ENCODE assay signal across 19 mouse cellular contexts in genomic region chr17:5232180-5232579, GRCm38 (mm10).
DNase-seq lines count a peak whose midpoint lies in the region; ATAC-seq and TF ChIP-seq lines count a peak whose summit lies in the region.
"Had no signal": no experiment of that assay in that cellular context is flagged by ENCODE, and none has a peak within 500 bp of the region (broad histone marks: within the 10 kb centered on the region; RNA-seq: fewer than 3 reads in every experiment).

No protein-coding gene starts in this region.

- TF ChIP-seq CTCF in bone marrow macrophage, adult 2 months (IDR thresholded peaks at IDR 0.05; ENCODE audit: low read depth, low read length) = no peak

- no peak overlapping the region for H3K4me2 ChIP-seq in liver, embryonic 15.5 days
- H3K4me2 ChIP-seq in limb, embryonic 11.5 days (ENCODE audit: low read depth, severe bottlenecking) = no peak overlapping the region
- H3K4me2 ChIP-seq: heart, embryonic 13.5 days had no signal

- no peak overlapping the region for H3K9ac ChIP-seq in liver, embryonic 15.5 days
- H3K9ac ChIP-seq in limb, embryonic 11.5 days (ENCODE audit: low read length) = no peak overlapping the region
- H3K9ac ChIP-seq: heart, embryonic 13.5 days had no signal

- no peak for TF ChIP-seq POLR2A in bone marrow macrophage, adult 2 months (IDR thresholded peaks at IDR 0.05; ENCODE audit: borderline replicate concordance, low read depth, low read length)

- ATAC-seq in liver, embryonic 15.5 days (ENCODE audit: insufficient read depth) = peak; percentile 34; the same call in 1 of the 2 replicates
- no peak for ATAC-seq in limb, embryonic 11.5 days (ENCODE audit: insufficient number of reproducible peaks, low FRiP score, low TSS enrichment, low read depth)
- ATAC-seq: activated CD4-positive, CD25-positive, alpha-beta regulatory T cell, adult 4 months; forebrain, embryonic 14.5 days; Patski had no signal

- no peaks in the 10 kb centered on the region for H3K27me3 ChIP-seq in liver, embryonic 15.5 days
- no peaks in the 10 kb centered on the region for H3K27me3 ChIP-seq in limb, embryonic 11.5 days (ENCODE audit: control insufficient read depth, insufficient read depth, low read length)
- H3K27me3 ChIP-seq: CH12.LX; heart, embryonic 13.5 days; Patski had no signal

- no peaks in the 10 kb centered on the region for H3K9me3 ChIP-seq in liver, embryonic 15.5 days (replicated peaks)
- H3K9me3 ChIP-seq in limb, embryonic 11.5 days (ENCODE audit: control insufficient read depth, low read length) = no peaks in the 10 kb centered on the region
- H3K9me3 ChIP-seq: embryonic facial prominence, embryonic 10.5 days; heart, embryonic 13.5 days had no signal

- no peak for DNase-seq in liver
- DNase-seq in limb, embryonic 11.5 days (ENCODE audit: low spot score) = no peak
- DNase-seq in kidney, postnatal 14 days = no peak
- DNase-seq in layer of hippocampus, adult 9-11 months = no peak
- DNase-seq: adrenal gland, postnatal 14 days; cerebellum, adult 2 months; cerebellum, postnatal 10 days; gastrocnemius, adult 2 months; gastrocnemius, postnatal 25 days; heart, postnatal 36 days had no signal

- 24% methylated on average over 2 of the region's 2 CpGs for WGBS in liver, embryonic 15.5 days (ENCODE audit: insufficient replicate concordance)
- WGBS in limb, embryonic 11.5 days = 47% methylated on average over 2 of the region's 2 CpGs
- WGBS in macrophage (ENCODE audit: missing documents) = 10% methylated on average over 2 of the region's 2 CpGs

- H3K36me3 ChIP-seq in liver, embryonic 15.5 days (replicated peaks) = no peaks in the 10 kb centered on the region
- H3K36me3 ChIP-seq in limb, embryonic 11.5 days (ENCODE audit: control insufficient read depth, insufficient read depth, low read length) = no peaks in the 10 kb centered on the region
- H3K36me3 ChIP-seq in macrophage (ENCODE audit: inconsistent target) = no peaks in the 10 kb centered on the region
- H3K36me3 ChIP-seq: embryonic facial prominence, embryonic 10.5 days; heart, embryonic 13.5 days had no signal

- H3K4me1 ChIP-seq in liver, embryonic 15.5 days (replicated peaks) = peaks cover 6% of the 10 kb centered on the region; the same call in 1 of the 2 replicates
- peaks cover 43% of the 10 kb centered on the region for H3K4me1 ChIP-seq in bone marrow macrophage, adult 2 months (ENCODE audit: control insufficient read depth, insufficient read depth, low read length)
- H3K4me1 ChIP-seq in limb, embryonic 11.5 days (ENCODE audit: control insufficient read depth, insufficient read depth, low read length) = peaks cover 80% of the 10 kb centered on the region

- H3K4me3 ChIP-seq in liver, embryonic 15.5 days (replicated peaks) = no peak overlapping the region
- no peak overlapping the region for H3K4me3 ChIP-seq in bone marrow macrophage, adult 2 months (ENCODE audit: insufficient read depth, low read length)
- H3K4me3 ChIP-seq in limb, embryonic 11.5 days (ENCODE audit: low read depth, low read length) = no peak overlapping the region
- no peak overlapping the region for H3K4me3 ChIP-seq in macrophage (ENCODE audit: inconsistent target)
- H3K4me3 ChIP-seq: embryonic facial prominence, embryonic 10.5 days; gastrocnemius, adult 2 months; heart, embryonic 13.5 days had no signal

- peaks cover 100% of the 10 kb centered on the region for H3K79me2 ChIP-seq in macrophage (ENCODE audit: inconsistent target)

- H3K27ac ChIP-seq in liver, embryonic 15.5 days (replicated peaks) = no peak overlapping the region
- peak overlapping the region; percentile 62 for H3K27ac ChIP-seq in bone marrow macrophage, adult 2 months (ENCODE audit: insufficient read depth, low read depth, low read length)
- H3K27ac ChIP-seq in limb, embryonic 11.5 days (replicated peaks; ENCODE audit: low read depth, low read length) = peak overlapping the region; percentile 71
- H3K27ac ChIP-seq in macrophage = peak overlapping the region; percentile 47
- H3K27ac ChIP-seq: embryonic facial prominence, embryonic 10.5 days; gastrocnemius, adult 2 months; heart, embryonic 13.5 days had no signal
